Mouse (Mus musculus) natural killer cell, adult 2 months (primary cell): ENCODE results near the gene Magi1.

ENCODE experiments used
- DNase-seq, 2 experiments: peaks; one replicate each; pipeline ENCODE4 v3.0.0; 2022; ENCODE audit warnings: low spot score in 2 of 2

Magi1 gene

GRCm38 (mm10) chr6:94116434-94117432 lies 167.0 kb downstream of the Magi1 start:
- no peak for DNase-seq

GRCm38 (mm10) chr6:94111833-94112232 lies 171.9 kb downstream of the Magi1 start:
- DNase-seq: no peak

DNA sequence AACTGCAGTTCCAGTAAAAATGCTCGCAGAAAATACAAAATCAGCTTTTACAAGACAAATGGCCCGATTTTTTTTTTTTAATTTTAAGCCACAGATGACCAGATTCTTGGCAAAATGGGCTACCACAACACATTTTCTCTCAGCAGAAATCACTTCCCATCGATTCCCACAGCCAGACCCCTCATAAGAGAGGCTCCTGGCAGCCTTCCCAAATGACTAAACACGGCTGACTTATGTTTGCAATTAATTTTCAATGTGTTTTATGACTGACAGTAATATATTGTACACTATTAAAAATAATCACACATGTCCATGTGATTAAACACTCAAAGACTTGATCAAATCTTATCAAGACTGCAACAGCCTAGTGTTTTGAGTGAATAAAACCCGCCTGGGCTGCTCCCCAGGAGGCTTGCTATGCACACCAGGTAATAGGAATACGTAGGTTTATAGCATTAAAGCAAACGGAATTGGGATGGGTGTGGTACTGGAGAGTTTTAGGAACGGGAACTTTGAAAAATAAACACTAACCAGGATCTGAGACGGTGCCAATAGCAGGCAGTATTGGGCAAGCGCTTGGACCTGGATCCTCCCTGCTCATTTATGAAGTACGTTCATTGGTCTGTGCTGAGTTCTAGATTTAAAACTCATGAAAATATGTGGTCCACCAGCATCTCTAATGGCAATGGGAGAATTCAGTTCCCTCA lies 176.2 kb downstream of the Magi1 start:
- DNase-seq: no peak

DNA sequence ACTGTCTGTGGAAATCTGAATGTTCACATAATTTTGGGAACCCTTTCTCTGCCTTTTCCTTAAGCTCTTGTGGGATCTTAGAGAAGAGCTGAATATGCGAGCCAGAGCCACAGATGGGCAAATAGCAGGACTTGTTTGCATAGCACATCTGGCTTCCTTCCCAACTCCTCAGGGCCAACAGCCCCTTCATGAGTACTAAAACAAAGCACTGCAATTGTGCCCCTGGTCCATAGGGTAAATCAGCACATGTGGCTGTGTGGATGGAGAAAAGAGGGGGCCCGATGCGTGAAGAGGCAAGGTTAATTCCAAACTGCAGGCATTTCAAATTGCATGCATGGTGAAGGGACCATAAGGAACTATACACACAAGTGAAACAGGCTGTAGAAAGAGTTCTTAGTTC lies 180.1 kb downstream of the Magi1 start:
- no peak for DNase-seq

DNA sequence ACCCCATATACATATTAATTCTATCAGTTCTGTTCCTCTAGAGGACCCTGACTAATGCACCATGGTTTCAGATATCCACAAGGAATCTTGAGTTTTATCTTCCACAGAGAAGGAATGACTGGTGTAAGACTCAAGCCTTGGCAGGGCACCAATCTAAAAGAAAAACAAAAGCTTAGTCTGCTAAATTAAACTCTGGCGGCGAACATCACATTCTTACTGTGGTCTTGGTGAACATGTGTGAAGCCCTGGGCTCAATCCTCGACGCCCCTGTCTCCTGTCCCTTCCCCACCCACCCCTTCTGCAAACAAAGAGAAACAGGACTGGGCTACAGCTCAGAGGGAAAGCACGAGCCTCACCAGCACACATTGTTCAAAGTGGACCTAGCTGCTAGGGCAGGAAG lies 182.5 kb downstream of the Magi1 start:
- DNase-seq: no peak

DNA sequence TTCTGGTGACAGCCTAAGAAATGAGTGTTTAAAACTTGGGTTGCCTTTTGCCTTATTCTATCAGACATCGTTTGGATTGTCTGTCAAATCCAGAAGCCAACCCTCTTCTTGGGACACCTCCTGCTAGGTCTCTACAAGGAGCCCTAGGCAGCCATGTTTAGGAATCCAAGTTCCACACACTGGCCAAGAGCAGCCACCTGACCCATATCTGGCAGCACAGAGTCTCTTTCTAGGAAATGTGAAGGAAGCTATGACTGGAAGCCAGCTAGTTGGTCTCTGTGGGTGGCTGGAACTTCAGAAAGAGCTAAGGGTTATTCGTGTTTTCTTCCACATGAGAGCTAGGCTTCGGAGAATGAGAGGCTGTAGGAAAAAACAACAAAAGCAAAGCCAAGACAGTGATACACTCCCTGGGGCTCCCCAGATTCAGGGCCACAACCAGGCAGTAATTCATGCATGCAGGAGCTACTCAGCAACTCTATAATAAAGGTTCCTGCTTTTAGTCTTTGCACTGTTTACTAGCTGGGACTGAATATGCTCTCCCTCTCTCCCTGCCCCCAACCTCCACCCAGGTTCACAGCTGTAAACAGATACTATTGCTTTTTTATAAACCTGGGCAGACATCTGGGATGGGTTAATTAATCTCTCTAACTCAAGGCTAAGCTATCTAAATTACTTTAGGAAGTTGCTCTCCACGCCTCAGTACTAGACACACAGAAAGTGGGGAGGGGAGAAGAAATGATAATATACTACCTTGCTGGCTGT lies 188.6 kb downstream of the Magi1 start:
- DNase-seq: no peak

DNA sequence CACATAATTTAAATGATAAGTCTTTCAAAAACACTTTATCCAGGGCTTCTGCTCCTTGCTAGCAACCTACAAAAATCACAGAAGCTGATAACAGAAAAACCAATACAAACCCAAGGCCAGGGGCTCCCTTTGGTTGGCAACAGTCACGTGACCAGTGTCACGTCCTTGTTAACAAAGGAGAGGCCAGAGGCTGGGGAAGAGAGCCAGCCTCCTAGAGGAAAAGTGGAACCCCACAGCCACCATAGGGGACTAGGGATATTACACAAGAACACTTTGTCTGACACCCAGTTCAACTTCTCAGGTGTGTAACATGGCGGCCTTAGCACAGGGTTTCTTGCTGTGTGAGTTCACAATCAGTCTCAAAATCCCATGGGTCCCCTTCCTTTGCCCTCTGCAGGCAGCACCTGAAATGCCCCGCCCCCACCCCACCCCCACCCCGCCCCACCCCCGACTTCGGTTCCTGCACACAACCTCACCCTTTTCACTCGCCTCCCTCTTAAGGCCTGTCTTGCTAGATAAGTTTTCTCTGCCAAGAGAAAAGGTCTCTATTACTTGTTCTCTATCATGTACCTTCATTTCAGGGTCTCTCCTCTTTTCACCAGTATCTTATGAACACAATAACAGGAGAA lies 190.6 kb downstream of the Magi1 start:
- DNase-seq: no peak

DNA sequence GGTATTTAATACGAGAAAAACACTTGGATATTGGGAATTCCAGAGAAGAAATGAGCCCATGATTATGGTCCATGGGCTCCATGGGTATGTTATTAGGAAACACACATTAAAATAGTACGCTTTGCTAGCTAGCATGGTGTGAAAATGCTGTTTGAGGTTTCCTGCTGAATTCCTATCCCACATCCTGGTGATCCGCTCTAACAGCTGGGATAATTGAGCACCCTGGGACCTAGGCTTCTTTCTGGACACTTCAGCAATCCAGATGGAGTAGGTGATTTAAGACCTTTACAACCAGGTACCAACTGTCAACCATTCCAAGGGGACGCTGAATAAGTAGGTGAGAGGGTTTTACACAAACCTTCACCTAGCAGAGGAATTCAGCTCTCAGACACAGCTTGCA lies 191.2 kb downstream of the Magi1 start:
- no peak for DNase-seq

DNA sequence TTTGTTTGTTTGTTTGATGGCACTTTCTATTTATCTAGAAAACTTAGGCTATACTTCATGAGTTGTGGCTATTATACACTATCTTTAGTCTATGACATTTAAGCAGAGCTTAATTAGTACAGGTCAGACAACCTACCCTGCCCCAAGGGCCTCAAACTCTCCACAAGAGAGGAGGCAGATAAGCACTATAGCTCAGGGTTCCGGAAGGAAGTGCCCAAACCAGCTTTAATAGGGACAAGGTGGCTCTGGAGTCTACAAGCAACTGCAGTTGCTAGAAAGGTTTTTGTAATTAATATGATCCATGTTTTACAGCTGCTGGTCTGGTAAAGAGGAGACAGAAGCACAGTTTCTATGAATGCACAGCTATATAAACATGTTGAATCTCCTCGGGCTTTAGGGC lies 196.9 kb downstream of the Magi1 start:
- DNase-seq: no peak

DNA sequence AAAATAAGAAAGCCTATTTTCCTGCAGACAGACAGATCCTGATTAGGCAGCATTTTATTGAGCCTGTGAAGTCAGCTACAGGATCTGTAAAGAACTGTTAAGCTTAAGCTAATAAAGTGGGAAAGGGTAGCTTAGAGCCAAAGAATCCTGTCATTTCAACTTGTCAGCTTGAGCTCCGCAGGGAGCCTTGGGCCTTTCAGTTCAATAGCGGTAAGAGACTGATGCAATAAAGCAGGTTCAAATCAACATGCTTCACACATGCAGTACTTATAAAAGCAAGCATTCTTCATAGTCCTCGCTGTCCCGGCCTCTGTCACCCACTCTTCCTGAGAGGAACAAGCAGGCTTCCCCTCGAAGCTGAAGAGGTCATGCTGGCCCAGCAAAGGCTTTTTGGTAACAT lies 199.0 kb downstream of the Magi1 start:
- no peak for DNase-seq

- DNase-seq: no peak
Measured at GRCm38 (mm10) chr6:94083459-94083858, 200.3 kb downstream of the Magi1 start.

DNA sequence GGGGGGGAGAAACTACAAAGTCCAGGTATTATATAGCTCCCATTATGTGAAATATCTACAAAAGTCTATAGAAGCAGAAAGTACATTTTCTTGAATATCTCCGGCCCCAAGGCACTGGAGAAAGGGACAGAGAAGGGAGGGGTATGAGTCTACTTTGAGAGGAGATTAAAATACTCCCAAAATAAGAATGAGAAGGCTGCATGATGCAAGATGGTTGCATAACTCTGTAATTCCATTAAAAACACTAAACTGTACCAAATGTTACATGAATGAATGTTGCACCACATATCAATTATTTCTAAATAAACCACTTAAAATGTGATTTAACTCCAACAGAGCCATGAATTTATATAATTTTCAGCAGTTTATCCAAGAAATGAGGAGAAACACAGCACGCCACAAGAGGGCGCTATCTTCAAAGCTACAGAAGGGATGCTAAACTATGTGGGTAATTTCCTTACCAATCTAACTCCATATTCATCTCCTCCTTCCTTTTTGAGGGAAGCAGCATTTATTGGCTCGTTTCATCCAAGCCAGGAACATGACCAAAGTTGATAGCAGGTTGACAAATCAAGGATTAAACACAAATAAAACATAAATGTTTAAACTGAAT lies 202.7 kb downstream of the Magi1 start:
- DNase-seq: no peak

GRCm38 (mm10) chr6:94078934-94079333 lies 204.8 kb downstream of the Magi1 start:
- DNase-seq: no peak

DNA sequence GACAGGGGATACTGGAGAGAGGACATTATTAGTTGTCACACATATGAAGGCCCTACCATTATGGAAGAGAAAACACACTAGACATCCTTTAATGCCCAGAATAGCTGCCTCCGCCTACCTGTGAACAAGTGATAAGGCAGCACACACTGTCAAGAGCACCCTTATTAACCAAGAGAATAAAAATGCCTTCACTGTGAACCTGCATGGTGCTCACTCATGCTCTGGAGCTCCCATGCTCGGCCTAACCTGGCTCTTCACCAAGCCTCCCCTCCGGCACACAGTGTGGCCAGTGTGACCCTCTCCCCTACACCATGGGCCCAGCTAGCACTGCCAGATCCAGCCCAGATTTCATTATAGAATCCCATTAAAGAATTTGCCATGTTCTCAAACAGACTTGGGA lies 206.7 kb downstream of the Magi1 start:
- DNase-seq: no peak

DNA sequence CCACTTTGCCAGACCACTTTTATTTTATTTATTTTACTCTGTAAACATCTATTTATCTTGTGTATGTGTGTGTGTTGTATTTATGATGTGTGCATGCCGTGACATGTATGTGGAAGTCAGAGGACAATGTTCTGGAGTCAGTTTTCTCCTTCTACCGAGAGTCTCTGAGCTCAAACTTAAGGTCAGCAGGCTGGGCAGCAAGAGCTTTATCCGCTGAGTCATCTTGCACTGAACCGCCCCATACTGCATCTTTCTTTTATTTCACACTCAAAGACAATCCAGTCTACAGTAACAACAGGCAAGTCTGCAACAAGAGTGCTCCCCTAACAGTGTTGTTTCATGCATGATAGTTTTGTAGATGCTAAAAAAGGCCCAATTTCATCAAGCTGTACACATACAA lies 207.7 kb downstream of the Magi1 start:
- DNase-seq: no peak

DNA sequence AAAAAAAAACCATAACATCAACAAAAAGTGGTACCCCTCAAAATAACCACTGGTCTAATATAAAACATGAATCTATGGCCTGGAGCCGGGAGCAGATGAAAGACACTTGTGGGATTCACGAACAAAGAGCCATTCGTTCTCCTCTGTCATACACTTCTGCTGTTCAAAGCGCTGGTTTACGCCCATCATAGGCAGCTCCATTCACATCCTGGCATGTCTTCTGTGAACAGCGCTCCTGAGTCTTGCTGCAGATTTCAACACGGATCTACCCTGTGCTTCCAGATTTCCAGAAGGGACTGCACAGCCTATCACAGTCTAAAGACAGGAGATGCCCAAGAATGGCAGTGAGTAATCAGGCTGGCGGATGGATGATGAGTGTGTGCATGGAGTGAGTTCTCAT lies 208.5 kb downstream of the Magi1 start:
- DNase-seq: no peak

GRCm38 (mm10) chr6:94071676-94072075 lies 212.0 kb downstream of the Magi1 start:
- no peak for DNase-seq

DNA sequence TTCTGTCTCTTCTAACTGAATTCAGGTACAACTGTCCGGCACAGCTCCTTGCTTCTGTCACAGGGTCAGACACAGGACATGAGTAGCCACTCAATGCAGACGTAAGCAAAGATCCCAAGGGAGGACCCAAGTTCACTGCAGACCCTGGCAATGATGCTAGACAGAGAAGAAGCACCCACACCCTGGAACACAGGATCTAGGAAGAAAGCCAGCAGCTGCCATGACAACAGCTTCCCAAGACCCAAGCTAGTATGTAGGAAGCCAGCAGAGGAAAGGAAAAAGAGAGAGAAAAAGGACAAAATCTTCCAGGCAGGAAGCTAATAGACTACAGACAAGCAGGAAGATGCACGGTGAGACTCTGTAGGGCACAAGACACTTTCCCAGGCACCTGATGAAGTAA lies 213.0 kb downstream of the Magi1 start:
- DNase-seq: no peak

DNA sequence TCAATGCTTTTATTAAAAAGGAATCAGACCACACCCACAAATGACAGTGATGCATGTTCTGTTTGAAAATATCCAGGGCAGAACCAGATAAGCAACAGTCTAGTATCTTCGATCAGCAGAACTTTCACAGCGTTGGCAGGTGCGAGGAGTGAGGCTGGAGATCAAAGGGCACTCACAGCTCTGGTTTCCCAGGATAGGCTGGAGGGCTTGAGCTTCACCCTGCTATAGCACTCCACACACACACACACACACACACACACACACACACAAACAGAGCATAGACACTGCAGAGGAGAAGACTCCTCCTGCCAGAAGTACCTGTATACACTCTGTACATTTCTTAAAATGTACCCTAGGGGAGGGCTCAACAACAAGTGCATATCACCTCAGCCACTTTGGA lies 214.3 kb downstream of the Magi1 start:
- no peak for DNase-seq

DNA sequence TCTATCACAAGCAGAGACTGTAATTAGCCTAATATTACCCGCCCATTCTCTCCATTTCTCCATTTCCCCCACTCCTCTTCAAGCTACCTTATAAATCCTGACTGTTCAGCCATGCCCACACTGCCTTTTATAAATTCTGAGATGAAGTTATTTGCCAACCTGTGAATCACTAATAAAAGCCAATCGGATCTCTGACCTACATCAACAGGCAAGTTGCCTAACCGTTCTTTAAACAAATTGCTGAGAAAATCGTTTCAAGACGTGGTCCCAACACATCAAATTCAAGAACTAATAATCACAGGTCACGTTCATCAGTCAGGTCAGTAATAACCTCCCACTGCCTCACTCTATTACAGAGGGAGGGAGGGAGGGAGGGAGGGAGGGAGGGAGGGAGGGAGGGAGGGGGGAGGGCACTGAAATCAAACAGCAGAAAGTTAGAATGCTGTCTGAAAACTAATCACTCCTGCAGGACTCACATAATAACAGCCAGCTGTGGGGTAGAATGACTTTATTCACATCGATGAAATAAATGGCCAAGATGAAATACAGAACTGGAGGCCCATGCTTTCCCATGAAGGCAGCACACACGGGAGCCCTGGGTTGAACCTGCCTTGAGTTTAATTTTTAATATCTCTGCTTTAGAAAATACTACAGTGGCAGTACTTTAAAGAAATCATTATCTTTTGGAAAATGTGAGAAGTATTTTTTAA lies 215.8 kb downstream of the Magi1 start:
- DNase-seq: no peak

DNA sequence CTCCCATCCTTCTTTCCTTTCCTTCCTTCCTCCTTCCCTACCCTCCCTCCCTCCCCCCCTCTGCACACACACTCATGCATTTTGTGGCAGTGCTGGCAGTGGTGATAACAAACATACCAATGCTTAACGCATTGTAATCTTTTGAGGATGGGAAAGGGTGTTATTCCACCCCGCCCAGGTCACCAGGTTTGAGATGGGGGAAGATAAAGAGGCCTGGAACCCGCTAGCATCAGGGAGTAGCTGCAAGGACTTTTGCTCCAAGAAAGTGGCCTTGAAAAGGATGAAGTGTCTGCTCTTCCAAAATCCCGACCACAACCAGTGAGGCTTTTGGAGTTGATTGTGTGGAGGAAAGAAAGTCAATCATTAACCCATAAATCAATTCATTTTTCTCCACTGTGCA lies 218.9 kb downstream of the Magi1 start:
- DNase-seq: no peak
